Mouse (Mus musculus) stomach, adult 2 months (tissue): ENCODE results near the gene Bcas1. TPM values are rescaled to one million over a fixed set of nuclear protein-coding genes. Genes with fewer than 3 reads are reported as not detected.

Experiments
- polyA plus RNA-seq: library from polyadenylated mRNA; depleted of rRNA; stranded (reverse); fragments of >200 nt; gene quantifications from 2 replicates; pipeline ENCODE4 v1.2.3, GENCODE M21; 2012; rRNA removed

Bcas1 gene
- polyA plus RNA-seq: 17.0 and 32.1 TPM in 2 replicates

DNA sequence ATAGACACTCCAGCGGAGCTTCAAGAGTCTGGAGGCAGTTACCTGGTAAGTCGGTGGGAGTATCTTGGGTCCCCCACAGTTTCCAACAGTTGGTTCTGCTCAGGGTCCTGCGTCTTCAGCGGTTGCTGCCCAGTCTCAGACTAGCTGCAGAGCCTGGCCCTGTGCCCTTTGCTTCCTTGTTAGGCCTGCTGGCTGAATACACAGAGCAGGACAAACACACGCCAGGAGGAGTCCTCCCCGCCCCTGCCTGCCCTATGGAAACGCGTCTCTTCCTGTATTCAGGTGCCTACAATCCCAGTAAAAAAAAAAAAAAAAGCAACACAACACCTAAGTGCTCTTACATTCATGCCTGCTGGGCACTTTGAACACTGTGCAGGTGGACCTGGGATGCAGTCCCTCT is at the start of gene Bcas1:
Gene Bcas1, minus strand, starts transcription at position 142 of the 400 bp plus-strand sequence.

Other genes with a start within 250 kb of the Bcas1 start
- 1.2 and 2.4 TPM in 2 replicates for gene Pfdn4, start 68.6 kb upstream of the Bcas1 start, polyA plus RNA-seq
- 0.01 TPM in 1 of 2 replicates, not detected in the other for gene Cyp24a1, start 69.3 kb upstream of the Bcas1 start, polyA plus RNA-seq
- gene 4930470P17Rik, start 174.2 kb upstream of the Bcas1 start, polyA plus RNA-seq: not detected in 2 replicates